Mouse (Mus musculus) yolk sac, embryonic 10.5 days (tissue): Measurements from ENCODE around the gene Ifitm1.
"Not testable (repeated sequence)": the region's sequence is repeated elsewhere in the genome, so short reads cannot be mapped to it uniquely, and the experiment has no call there.

Experiments used
- DNase-seq: peaks from one replicate; pipeline ENCODE4 v3.0.0-alpha.2; 2017; ENCODE audit warnings: low spot score

The Ifitm1 gene

GRCm38 (mm10) chr7:140951051-140951450, 16.0 kb upstream of the Ifitm1 start:
- no peak for DNase-seq

- no peak for DNase-seq
Observed at GRCm38 (mm10) chr7:140951765-140952164, 15.3 kb upstream of the Ifitm1 start.

GRCm38 (mm10) chr7:140952441-140952840, 14.6 kb upstream of the Ifitm1 start:
- no peak for DNase-seq

GRCm38 (mm10) chr7:140953133-140953532, 13.9 kb upstream of the Ifitm1 start:
- no peak for DNase-seq

GRCm38 (mm10) chr7:140953800-140954732, 13.0 kb upstream of the Ifitm1 start:
- DNase-seq: no peak

GRCm38 (mm10) chr7:140954733-140955071, 12.3 kb upstream of the Ifitm1 start:
- DNase-seq: no peak

- DNase-seq: no peak
Observed at GRCm38 (mm10) chr7:140955342-140955741, 11.7 kb upstream of the Ifitm1 start.

GRCm38 (mm10) chr7:140955758-140956555, 11.1 kb upstream of the Ifitm1 start, which contains the start of the genes Gm45717 and Ifitm2:
TSS of gene Gm45717 (minus strand) at chr7:140955937.
TSS of gene Ifitm2 (minus strand) at chr7:140955987.
- DNase-seq: peak; percentile 71

- DNase-seq: no peak
Observed at GRCm38 (mm10) chr7:140956556-140956869, 10.5 kb upstream of the Ifitm1 start.

- no peak for DNase-seq
Observed at GRCm38 (mm10) chr7:140959181-140959901, 7.7 kb upstream of the Ifitm1 start.

- no peak for DNase-seq
Observed at GRCm38 (mm10) chr7:140960026-140960425, 7.0 kb upstream of the Ifitm1 start.

GRCm38 (mm10) chr7:140961416-140961815, 5.6 kb upstream of the Ifitm1 start:
- DNase-seq: no peak

GRCm38 (mm10) chr7:140962733-140963132, 4.3 kb upstream of the Ifitm1 start:
- no peak for DNase-seq

- peak; percentile 43 for DNase-seq
Observed at GRCm38 (mm10) chr7:140967862-140968591, 1.0 kb downstream of the Ifitm1 start.

- DNase-seq: not testable (repeated sequence)
Observed at GRCm38 (mm10) chr7:140968710-140969109, 1.7 kb downstream of the Ifitm1 start.

GRCm38 (mm10) chr7:140970931-140971330, 3.9 kb downstream of the Ifitm1 start:
- DNase-seq: no peak

GRCm38 (mm10) chr7:140971479-140972171, 4.6 kb downstream of the Ifitm1 start:
- DNase-seq: peak; percentile 36

- no peak for DNase-seq
Observed at GRCm38 (mm10) chr7:140973396-140974165, 6.6 kb downstream of the Ifitm1 start.

- peak; percentile 23 for DNase-seq
Observed at GRCm38 (mm10) chr7:140974940-140975339, 7.9 kb downstream of the Ifitm1 start.

GRCm38 (mm10) chr7:140975465-140975864, 8.4 kb downstream of the Ifitm1 start:
- no peak for DNase-seq
